Mouse (Mus musculus) ES-E14 (cell line): ENCODE measurements at regions not wholly inside any gene's neighbourhood (a gene's known extent, or its start where the extent isn't known, plus 50 kb on each side); places are given as distances from the start of the nearest gene placed in this dataset.

Source experiments
- DNase-seq: peaks from one replicate; pipeline ENCODE4 v3.0.0-alpha.2; 2013; ENCODE audit warnings: low read depth, low spot score
- H3K27ac ChIP-seq: 2 replicates; pipeline ENCODE4 v1.5.1; 2012; ENCODE audit warnings: low read depth, mild to moderate bottlenecking, low read length, moderate library complexity, mixed read lengths; ENCODE audit not compliant: poor library complexity, insufficient read depth, severe bottlenecking
- H3K36me3 ChIP-seq: 2 replicates; pipeline ENCODE4 v1.6.1; 2012; ENCODE audit warnings: mild to moderate bottlenecking, low read length, moderate library complexity, mixed read lengths; ENCODE audit not compliant: control insufficient read depth, poor library complexity, insufficient read depth, severe bottlenecking
- H3K4me1 ChIP-seq, 2 experiments: fragments of 150-350 bp in 1 of 2; sonication (generic) in 1 of 2; 2 replicates each; pipeline ENCODE4 v1.6.1; 2012; ENCODE audit warnings: low read length in 2 of 2, mild to moderate bottlenecking in 1 of 2, mixed read lengths in 1 of 2; ENCODE audit not compliant: control insufficient read depth in 2 of 2, insufficient read depth in 2 of 2, poor library complexity in 1 of 2
- H3K4me3 ChIP-seq, 2 experiments: fragments of 150-350 bp in 1 of 2; sonication (generic) in 1 of 2; 2 replicates each; pipeline ENCODE4 v1.5.1; 2012; ENCODE audit warnings: low read length in 2 of 2, low read depth in 1 of 2, mild to moderate bottlenecking in 1 of 2, mixed read lengths in 1 of 2; ENCODE audit not compliant: insufficient read depth in 1 of 2, poor library complexity in 1 of 2, severe bottlenecking in 1 of 2
- H3K9ac ChIP-seq: 2 replicates; pipeline ENCODE4 v1.6.1; 2012; ENCODE audit warnings: low read depth, mild to moderate bottlenecking, low read length, mixed read lengths; ENCODE audit not compliant: poor library complexity, insufficient read depth, severe bottlenecking
- H3K9me3 ChIP-seq: fragments of 150-350 bp; sonication (generic); 2 replicates; pipeline ENCODE4 v1.6.1; 2012; ENCODE audit warnings: low read depth, mild to moderate bottlenecking, low read length; ENCODE audit not compliant: control insufficient read depth, insufficient read depth
- CHD2 ChIP-seq: IDR thresholded peaks from 2 replicates; pipeline ENCODE4 v1.6.1; 2014; ENCODE audit warnings: mild to moderate bottlenecking, low read depth, low read length, inconsistent platforms
- HCFC1 ChIP-seq: IDR thresholded peaks from 2 replicates; pipeline ENCODE4 v1.6.1; 2012; ENCODE audit warnings: low read length, inconsistent platforms, borderline replicate concordance; ENCODE audit not compliant: insufficient read depth
- MAFK ChIP-seq: IDR thresholded peaks from 2 replicates; pipeline ENCODE4 v1.6.1; 2014; ENCODE audit warnings: mild to moderate bottlenecking, low read depth, low read length, inconsistent platforms; ENCODE audit not compliant: insufficient read depth
- ZC3H11A ChIP-seq: IDR thresholded peaks from 2 replicates; pipeline ENCODE4 v1.6.1; 2012; ENCODE audit warnings: low read depth, mild to moderate bottlenecking, inconsistent platforms, low read length, borderline replicate concordance
- ZNF384 ChIP-seq: IDR thresholded peaks from 2 replicates; pipeline ENCODE4 v1.6.1; 2012; ENCODE audit warnings: low read depth, low read length, inconsistent platforms
- in situ Hi-C, 2 experiments: fragments of 600-800 bp; cut with MboI; formaldehyde crosslinking; loops; one replicate each; pipeline ENCODE4 v1.15.1; 2025; ENCODE audit warnings: low sequenced_read_pairs in 2 of 2, inconsistent platforms in 1 of 2; ENCODE audit not compliant: unreplicated experiment in 2 of 2

- Histone ChIP-seq H3K27ac (no peak overlapping the region), H3K4me3 (no peak overlapping the region), H3K4me1 (no peaks in the 10 kb centered on the region), H3K9me3 (no peaks in the 10 kb centered on the region), H3K36me3 (no peaks in the 10 kb centered on the region), H3K9ac (no peak overlapping the region)
- in situ Hi-C loops: no loop called here
- no peak for TF ChIP-seq MAFK
- no peak for TF ChIP-seq HCFC1
- TF ChIP-seq ZNF384: no peak
- TF ChIP-seq ZC3H11A: no peak
- TF ChIP-seq CHD2: no peak
- no peak for DNase-seq
Measured at GRCm38 (mm10) chr9:24884011-24884410, 109.9 kb upstream of the Tbx20 start.

DNA sequence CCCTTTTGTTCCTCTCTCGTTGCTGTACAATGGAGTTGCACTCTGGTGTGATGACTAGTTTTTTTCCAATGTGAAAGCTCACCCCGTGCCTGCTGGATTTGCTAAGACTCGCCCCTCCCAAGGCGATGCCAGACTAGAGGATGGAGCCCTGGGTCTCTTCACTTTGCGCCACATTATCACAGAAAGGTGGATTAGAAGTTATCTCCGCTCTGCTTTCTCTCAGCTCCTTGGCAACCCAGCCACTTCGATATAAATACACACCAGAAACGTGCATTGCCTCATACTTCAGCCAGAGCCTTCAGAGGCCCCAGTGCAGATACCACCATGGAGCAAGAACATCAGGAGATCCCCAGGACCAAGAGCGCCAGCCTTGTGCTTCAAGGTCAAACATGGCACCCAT is 114.2 kb upstream of the Tbx20 start:
- Histone ChIP-seq H3K9me3 (no peaks in the 10 kb centered on the region), H3K4me3 (no peak overlapping the region), H3K4me1 (no peaks in the 10 kb centered on the region), H3K27ac (no peak overlapping the region), H3K36me3 (no peaks in the 10 kb centered on the region), H3K9ac (no peak overlapping the region)
- TF ChIP-seq ZC3H11A (no peak), CHD2 (no peak), MAFK (no peak), ZNF384 (no peak), HCFC1 (no peak)
- DNase-seq: no peak
- in situ Hi-C loops: no loop called here

DNA sequence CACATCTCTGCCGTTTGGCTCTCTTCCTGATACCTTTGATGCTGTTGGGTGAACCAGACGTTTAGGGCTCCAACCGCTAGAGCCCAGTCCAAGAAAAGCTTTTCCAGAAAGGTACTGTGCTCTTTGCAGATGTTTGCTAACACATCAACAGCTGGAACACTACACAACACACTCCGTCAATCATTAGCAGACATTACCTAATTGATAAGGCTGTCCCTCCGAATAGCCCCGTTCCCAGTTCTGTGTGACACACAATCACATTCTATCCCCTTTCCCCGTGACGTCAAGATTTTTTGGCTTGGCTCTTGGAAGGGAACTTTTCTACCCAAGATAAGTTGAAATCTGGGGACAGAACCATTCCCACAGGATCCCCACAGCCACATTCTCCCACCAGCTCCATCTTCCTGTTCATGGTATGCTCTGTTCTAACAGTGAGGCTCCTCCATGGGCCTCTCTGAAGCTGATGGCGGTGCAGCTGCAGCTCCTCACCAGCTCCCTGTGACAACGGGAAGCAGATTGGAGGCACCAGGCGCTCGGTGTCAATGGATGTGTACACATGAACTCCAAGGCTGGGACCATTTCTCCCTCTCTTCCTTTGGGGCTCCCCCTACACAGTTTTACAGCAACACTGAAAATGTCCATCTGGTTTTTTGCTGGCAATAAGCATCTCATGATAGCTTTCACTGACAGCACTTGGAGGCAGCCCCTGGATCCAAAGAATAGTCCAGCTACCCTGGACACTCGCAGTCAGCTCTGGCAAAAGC is 122.6 kb upstream of the Tbx20 start:
- Histone ChIP-seq H3K9ac (no peak overlapping the region), H3K9me3 (no peaks in the 10 kb centered on the region), H3K4me1 (no peaks in the 10 kb centered on the region), H3K27ac (no peak overlapping the region), H3K4me3 (no peak overlapping the region), H3K36me3 (no peaks in the 10 kb centered on the region)
- no peak for DNase-seq
- TF ChIP-seq ZNF384 (no peak), HCFC1 (no peak), ZC3H11A (no peak), CHD2 (no peak), MAFK (no peak)
- in situ Hi-C loops: no loop called here

DNA sequence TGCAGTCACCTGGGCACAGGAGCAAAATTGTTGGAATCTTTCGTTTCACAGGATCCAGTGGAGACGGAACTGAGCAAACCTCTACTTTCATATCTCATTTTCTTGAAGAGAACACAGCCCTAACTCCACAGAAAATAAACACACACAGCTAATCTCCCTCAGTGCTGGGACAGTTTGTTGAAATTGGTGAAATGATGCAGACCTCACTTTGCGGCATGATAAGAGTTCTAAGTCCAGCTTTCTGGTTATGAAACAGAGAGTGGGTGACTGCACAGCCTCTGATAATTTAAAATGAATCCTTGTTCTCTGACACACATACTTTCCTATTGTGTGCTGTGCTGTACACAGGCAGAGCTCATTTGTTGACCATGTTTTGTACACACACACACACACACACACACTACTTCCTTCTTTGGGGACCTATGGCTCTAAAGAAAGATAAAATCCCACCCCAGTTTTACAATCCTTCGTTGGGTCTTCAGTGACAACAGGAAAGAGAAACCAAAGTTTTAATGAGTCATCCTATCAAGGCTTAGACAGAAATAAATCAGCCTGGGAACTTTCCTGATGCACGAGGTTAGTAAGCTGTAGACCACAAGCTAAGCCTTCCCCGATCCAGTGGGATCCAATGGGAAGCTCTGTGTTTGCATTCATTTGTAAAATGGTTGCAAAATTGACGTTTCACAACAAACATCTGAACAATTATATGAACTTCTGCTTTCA is 125.3 kb upstream of the Tbx20 start:
- no peak for DNase-seq
- Histone ChIP-seq H3K27ac (no peak overlapping the region), H3K9ac (no peak overlapping the region), H3K4me1 (no peaks in the 10 kb centered on the region), H3K9me3 (no peaks in the 10 kb centered on the region), H3K4me3 (no peak overlapping the region), H3K36me3 (no peaks in the 10 kb centered on the region)
- no peak for TF ChIP-seq HCFC1
- TF ChIP-seq ZC3H11A: no peak
- no peak for TF ChIP-seq CHD2
- TF ChIP-seq ZNF384: no peak
- TF ChIP-seq MAFK: no peak
- in situ Hi-C loops: no loop called here
